Mouse (Mus musculus) testis, adult 2 months (tissue): ENCODE data around the gene Rhbdf2.

Source experiments
- CTCF ChIP-seq: fragments of 200-500 bp; IDR thresholded peaks from 2 replicates; pipeline ENCODE4 v1.5.1; 2012; ENCODE audit warnings: low read depth, mild to moderate bottlenecking, inconsistent platforms, low read length, moderate library complexity; ENCODE audit not compliant: control insufficient read depth, insufficient read depth, insufficient replicate concordance
- POLR2A ChIP-seq: fragments of 200-500 bp; IDR thresholded peaks from 2 replicates; pipeline ENCODE4 v1.6.1; 2012; ENCODE audit warnings: low read depth, mild to moderate bottlenecking, inconsistent platforms, low read length, moderate library complexity; ENCODE audit not compliant: control insufficient read depth

DNA sequence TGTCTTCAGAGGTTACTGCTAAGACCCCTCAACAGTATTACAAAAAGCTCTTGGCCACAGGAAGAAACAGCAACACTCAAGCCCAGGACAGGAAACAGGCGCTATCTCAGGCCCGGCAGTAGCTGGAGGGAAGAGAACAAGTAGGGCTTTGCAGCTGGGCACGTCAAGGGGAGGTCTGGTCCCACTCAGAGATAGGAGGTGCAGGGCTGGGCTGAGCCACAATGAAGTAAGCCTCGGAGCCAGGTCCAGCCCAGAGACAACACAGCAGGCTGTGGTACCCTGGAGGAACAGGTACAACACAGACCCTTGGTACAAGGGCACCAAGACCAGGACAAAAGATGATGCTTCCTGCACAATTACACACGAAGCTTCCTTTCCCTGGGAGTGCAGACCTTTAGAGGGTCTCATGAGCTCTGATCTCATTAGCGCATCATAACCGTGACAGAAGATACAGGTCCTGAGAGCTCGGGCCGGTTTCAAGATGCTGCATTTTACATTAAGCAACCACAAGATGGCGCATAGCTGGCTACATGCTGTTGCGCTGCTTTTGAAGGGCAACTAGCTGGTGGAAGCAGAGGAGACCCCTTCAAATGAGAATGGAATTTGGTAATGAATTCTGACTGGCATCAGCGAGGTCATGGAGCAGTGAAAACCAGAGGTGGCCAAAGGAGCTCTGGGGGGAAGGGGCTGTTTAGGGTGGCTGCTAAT is 72.5 kb downstream of the Rhbdf2 start:
- peak; percentile 31; the same call in 1 of the 2 replicates for TF ChIP-seq CTCF
- no peak for TF ChIP-seq POLR2A
